Comparison of ENCODE assay signal across 10 mouse cellular contexts in the genomic region with DNA sequence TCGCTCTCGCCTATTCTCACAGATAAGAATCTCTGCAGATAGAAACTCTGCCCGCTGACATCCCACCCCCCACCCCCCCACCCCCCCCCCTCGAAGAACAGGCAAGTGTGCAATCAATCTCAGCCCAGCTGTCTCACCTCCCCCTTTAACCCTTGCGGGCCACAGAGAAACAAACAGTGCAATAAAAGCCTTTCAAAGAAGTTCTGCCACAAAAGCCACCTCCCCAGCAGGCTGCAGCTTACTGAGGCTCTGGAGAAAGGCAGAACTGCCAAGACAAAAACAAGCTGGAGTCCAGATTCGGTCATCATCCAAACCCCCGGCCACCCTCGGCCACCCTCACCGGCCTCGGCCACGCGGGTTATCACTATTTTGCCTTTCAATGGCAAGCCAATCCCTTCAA. TPM values are rescaled to one million over a fixed set of nuclear protein-coding genes. Genes with fewer than 3 reads are reported as not detected.
DNase-seq lines count a peak whose midpoint lies in the region; ATAC-seq and TF ChIP-seq lines count a peak whose summit lies in the region.
"Had no signal": no experiment of that assay in that cellular context is flagged by ENCODE, and none has a peak within 500 bp of the region (broad histone marks: within the 10 kb centered on the region; RNA-seq: fewer than 3 reads in every experiment).

No protein-coding gene starts in this region.

- no peak for ATAC-seq in hindbrain, embryonic 12.5 days (ENCODE audit: low FRiP score)
- no peak for ATAC-seq in midbrain, embryonic 16.5 days
- ATAC-seq: CD4-positive, CD25-positive, alpha-beta regulatory T cell, adult 4 months had no signal

- TF ChIP-seq CTCF in left cerebral cortex, adult 2 months (IDR thresholded peaks at IDR 0.05), result no peak

- no peak overlapping the region for H3K9ac ChIP-seq in hindbrain, embryonic 12.5 days
- H3K9ac ChIP-seq in midbrain, embryonic 16.5 days (ENCODE audit: low read depth, low read length), result no peak overlapping the region

- intact Hi-C loops in left cerebral cortex, adult 2 months (cut with DNase I), result no loop called here

- no peaks in the 10 kb centered on the region for H3K9me3 ChIP-seq in hindbrain, embryonic 12.5 days (replicated peaks)
- no peaks in the 10 kb centered on the region for H3K9me3 ChIP-seq in midbrain, embryonic 16.5 days (replicated peaks; ENCODE audit: control insufficient read depth, low read length, poor library complexity, severe bottlenecking)

- H3K4me2 ChIP-seq in hindbrain, embryonic 12.5 days (replicated peaks), result peak overlapping the region; percentile 33
- H3K4me2 ChIP-seq in midbrain, embryonic 16.5 days (ENCODE audit: low read length), result peak overlapping the region; percentile 38

- peaks cover 35% of the 10 kb centered on the region for H3K4me1 ChIP-seq in hindbrain, embryonic 12.5 days
- H3K4me1 ChIP-seq in midbrain, embryonic 16.5 days (ENCODE audit: control insufficient read depth, insufficient read depth, low read length), result peaks cover 21% of the 10 kb centered on the region

- DNase-seq in left cerebral cortex, adult 2 months (ENCODE audit: extremely low spot score in 1 of 2, low spot score in 2 of 2), result no peak
- DNase-seq in left cerebral cortex, adult 18-20 months (ENCODE audit: low spot score in 2 of 2), result no peak
- peak; percentile 58 for DNase-seq in embryo, embryonic 10.5 days (ENCODE audit: low spot score)
- DNase-seq in ovary, postnatal 10 days (ENCODE audit: low spot score), result no peak
- no peak for DNase-seq in adrenal gland, postnatal 14 days
- no peak for DNase-seq in cerebellum, adult 11 months
- DNase-seq: thymus, postnatal 14 days had no signal

- H3K27me3 ChIP-seq in hindbrain, embryonic 12.5 days, result peaks cover 49% of the 10 kb centered on the region
- peaks cover 32% of the 10 kb centered on the region for H3K27me3 ChIP-seq in midbrain, embryonic 16.5 days (ENCODE audit: control insufficient read depth, insufficient read depth, low read depth, low read length)

- no peaks in the 10 kb centered on the region for H3K36me3 ChIP-seq in hindbrain, embryonic 12.5 days
- H3K36me3 ChIP-seq in midbrain, embryonic 16.5 days (ENCODE audit: control insufficient read depth, insufficient read depth, low read length), result no peaks in the 10 kb centered on the region

- H3K27ac ChIP-seq in left cerebral cortex, adult 2 months, result peak overlapping the region; percentile 53
- peak overlapping the region; percentile 18; the same call in 1 of the 2 replicates for H3K27ac ChIP-seq in hindbrain, embryonic 12.5 days
- H3K27ac ChIP-seq in midbrain, embryonic 16.5 days (ENCODE audit: low read length), result no peak overlapping the region

- WGBS in hindbrain, embryonic 12.5 days, result 9% methylated on average over 12 of the region's 12 CpGs
- 5% methylated on average over 12 of the region's 12 CpGs for WGBS in midbrain, embryonic 16.5 days

- H3K4me3 ChIP-seq in left cerebral cortex, adult 2 months, result peak overlapping the region; percentile 26; the same call in 1 of the 2 replicates
- H3K4me3 ChIP-seq in hindbrain, embryonic 12.5 days, result no peak overlapping the region
- H3K4me3 ChIP-seq in midbrain, embryonic 16.5 days (ENCODE audit: low read depth, low read length), result no peak overlapping the region

RNA-seq across cellular contexts. Expression of gene Etv5, which starts 5.6 kb away (rescaled TPM):
- total RNA-seq in left cerebral cortex, adult 2 months (2021), result 10 to 100 TPM; 94.7 to 97.5 TPM
- 100 to 1,000 TPM in 1 of 2 experiments, 10 to 100 TPM in 1; 89.3 to 104 TPM for total RNA-seq in left cerebral cortex, adult 18-20 months (2021)
- 25.4 and 27.3 TPM in 2 replicates for polyA plus RNA-seq in hindbrain, embryonic 12.5 days (2016; fragmentation: Nextera tagmentation; extraction: Ambion mirVana)
- polyA plus RNA-seq in midbrain, embryonic 16.5 days (2015; fragmentation: Nextera tagmentation; extraction: Ambion mirVana), result 13.6 and 17.8 TPM in 2 replicates
- total RNA-seq in adrenal gland, postnatal 14 days (2021), result 23.7 and 24.4 TPM in 2 replicates
